Mouse (Mus musculus) stomach, postnatal 0 days (tissue): Measurements from ENCODE around the gene Zc3hav1. TPM values are rescaled to one million over a fixed set of nuclear protein-coding genes. Genes with fewer than 3 reads are reported as not detected.

Experiments used
- ATAC-seq: fragments of 200-750 bp; cut with Nextera tagmentation; 2 replicates; pipeline ENCODE4 v1.8.0; 2017; ENCODE audit not compliant: low FRiP score, low TSS enrichment
- DNase-seq: peaks from one replicate; pipeline ENCODE4 v3.0.0-alpha.2; 2016; ENCODE audit warnings: low spot score
- H3K27ac ChIP-seq: fragments of 300-500 bp; sonication (generic); replicated peaks from 2 replicates; pipeline ENCODE4 v1.5.1; 2014; ENCODE audit warnings: mild to moderate bottlenecking, control low read depth
- H3K27me3 ChIP-seq: fragments of 300-500 bp; sonication (generic); 2 replicates; pipeline ENCODE4 v1.6.1; 2014; ENCODE audit warnings: low read length; ENCODE audit not compliant: control insufficient read depth, insufficient read depth
- H3K36me3 ChIP-seq: fragments of 300-500 bp; sonication (generic); 2 replicates; pipeline ENCODE4 v1.6.1; 2014; ENCODE audit warnings: low read length, mixed read lengths; ENCODE audit not compliant: control insufficient read depth, insufficient read depth
- H3K4me1 ChIP-seq: fragments of 300-500 bp; sonication (generic); replicated peaks from 2 replicates; pipeline ENCODE4 v1.6.1; 2014; ENCODE audit warnings: antibody characterized with exemption; ENCODE audit not compliant: control insufficient read depth, insufficient read depth
- H3K4me2 ChIP-seq: fragments of 300-500 bp; sonication (generic); replicated peaks from 2 replicates; pipeline ENCODE4 v1.6.1; 2014; ENCODE audit warnings: low read depth, mild to moderate bottlenecking, control low read depth, moderate library complexity
- H3K4me3 ChIP-seq: fragments of 300-500 bp; sonication (generic); 2 replicates; pipeline ENCODE4 v1.5.1; 2014; ENCODE audit warnings: low read depth, low read length, control low read depth
- H3K9ac ChIP-seq: fragments of 300-500 bp; sonication (generic); 2 replicates; pipeline ENCODE4 v1.6.1; 2014; ENCODE audit warnings: mild to moderate bottlenecking, low read length, control low read depth, mixed read lengths
- H3K9me3 ChIP-seq: fragments of 300-500 bp; sonication (generic); 2 replicates; pipeline ENCODE4 v1.6.1; 2016; ENCODE audit warnings: low read length; ENCODE audit not compliant: control insufficient read depth
- CTCF ChIP-seq: IDR thresholded peaks from 2 replicates; pipeline ENCODE4 v1.5.1; 2016; ENCODE audit warnings: antibody characterized with exemption, low read depth, mild to moderate bottlenecking, moderate library complexity
- EP300 ChIP-seq: optimal IDR thresholded peaks from 2 replicates; pipeline ENCODE3; 2016; ENCODE audit warnings: antibody characterized with exemption
- WGBS: fragments of 180-500 bp; shearing (Covaris S2); extraction: QIAGEN DNeasy Blood & Tissue Kit; methylation state at CpG from one replicate; pipeline ENCODE4 v1.1.7; 2014; 5-methylcytosine and 5-hydroxymethylcytosine counted together
- polyA plus RNA-seq: library from polyadenylated mRNA; unstranded; fragments of >200 nt; fragmentation: Nextera tagmentation; extraction: Ambion mirVana; gene quantifications from 2 replicates; pipeline ENCODE4 v1.2.1, GENCODE M21; 2015

The Zc3hav1 gene
- polyA plus RNA-seq, 1 experiment from 2014 or later = 12.7 TPM

- TF ChIP-seq EP300 (no peak), CTCF (peak; percentile 89)
- 0 out of 2 replicates have a peak, but pooled peaks have one; percentile 56 for ATAC-seq
- peak; percentile 67 for DNase-seq
- WGBS = 24% methylated on average over 4 of the region's 4 CpGs
- Histone ChIP-seq H3K9ac (no peak overlapping the region), H3K4me1 (no peaks in the 10 kb centered on the region), H3K9me3 (no peaks in the 10 kb centered on the region), H3K4me2 (no peak overlapping the region), H3K36me3 (peaks cover 3% of the 10 kb centered on the region; the same call in 1 of the 2 replicates), H3K27ac (no peak overlapping the region), H3K27me3 (no peaks in the 10 kb centered on the region), H3K4me3 (no peak overlapping the region)
Observed at GRCm38 (mm10) chr6:38326596-38326995, 27.8 kb downstream of the Zc3hav1 start.

GRCm38 (mm10) chr6:38320621-38321020, 33.8 kb downstream of the Zc3hav1 start:
- H3K27ac ChIP-seq = no peak overlapping the region
- H3K27me3 ChIP-seq = no peaks in the 10 kb centered on the region
- no peaks in the 10 kb centered on the region for H3K9me3 ChIP-seq
- no peak overlapping the region for H3K4me2 ChIP-seq
- ATAC-seq (no peak), DNase-seq (no peak)
- no peak for TF ChIP-seq CTCF
- TF ChIP-seq EP300 = no peak
- H3K4me1 ChIP-seq = no peaks in the 10 kb centered on the region
- no peak overlapping the region for H3K9ac ChIP-seq
- no peak overlapping the region for H3K4me3 ChIP-seq
- WGBS = 88% methylated on average over 9 of the region's 9 CpGs
- H3K36me3 ChIP-seq = peaks cover 6% of the 10 kb centered on the region; the same call in 1 of the 2 replicates

- WGBS = 86% methylated on average over 4 of the region's 4 CpGs
- Histone ChIP-seq H3K4me1 (no peaks in the 10 kb centered on the region), H3K27ac (no peak overlapping the region), H3K9me3 (no peaks in the 10 kb centered on the region), H3K9ac (no peak overlapping the region), H3K4me3 (no peak overlapping the region), H3K27me3 (no peaks in the 10 kb centered on the region), H3K36me3 (peaks cover 4% of the 10 kb centered on the region), H3K4me2 (no peak overlapping the region)
- DNase-seq (no peak), ATAC-seq (no peak)
- TF ChIP-seq EP300 = no peak
- no peak for TF ChIP-seq CTCF
Observed at GRCm38 (mm10) chr6:38316050-38316449, 38.4 kb downstream of the Zc3hav1 start.

- H3K4me1 ChIP-seq = no peaks in the 10 kb centered on the region
- H3K4me3 ChIP-seq = no peak overlapping the region
- H3K9me3 ChIP-seq = no peaks in the 10 kb centered on the region
- no peak for TF ChIP-seq CTCF
- no peak for TF ChIP-seq EP300
- no peak for DNase-seq
- H3K27me3 ChIP-seq = no peaks in the 10 kb centered on the region
- no peak overlapping the region for H3K4me2 ChIP-seq
- H3K27ac ChIP-seq = no peak overlapping the region
- no peak for ATAC-seq
- H3K36me3 ChIP-seq = peaks cover 4% of the 10 kb centered on the region; the same call in 1 of the 2 replicates
- no peak overlapping the region for H3K9ac ChIP-seq
Observed at GRCm38 (mm10) chr6:38309741-38310140, 44.7 kb downstream of the Zc3hav1 start.

GRCm38 (mm10) chr6:38304981-38305380, 49.4 kb downstream of the Zc3hav1 start:
- 82% methylated on average over 3 of the region's 3 CpGs for WGBS
- Histone ChIP-seq H3K27ac (no peak overlapping the region), H3K4me1 (no peaks in the 10 kb centered on the region), H3K4me3 (no peak overlapping the region), H3K36me3 (peaks cover 5% of the 10 kb centered on the region; the same call in 1 of the 2 replicates), H3K4me2 (no peak overlapping the region), H3K9me3 (no peaks in the 10 kb centered on the region), H3K27me3 (no peaks in the 10 kb centered on the region), H3K9ac (no peak overlapping the region)
- ATAC-seq = no peak
- TF ChIP-seq EP300 (no peak), CTCF (peak; percentile 43; the same call in 1 of the 2 replicates)
- no peak for DNase-seq

DNA sequence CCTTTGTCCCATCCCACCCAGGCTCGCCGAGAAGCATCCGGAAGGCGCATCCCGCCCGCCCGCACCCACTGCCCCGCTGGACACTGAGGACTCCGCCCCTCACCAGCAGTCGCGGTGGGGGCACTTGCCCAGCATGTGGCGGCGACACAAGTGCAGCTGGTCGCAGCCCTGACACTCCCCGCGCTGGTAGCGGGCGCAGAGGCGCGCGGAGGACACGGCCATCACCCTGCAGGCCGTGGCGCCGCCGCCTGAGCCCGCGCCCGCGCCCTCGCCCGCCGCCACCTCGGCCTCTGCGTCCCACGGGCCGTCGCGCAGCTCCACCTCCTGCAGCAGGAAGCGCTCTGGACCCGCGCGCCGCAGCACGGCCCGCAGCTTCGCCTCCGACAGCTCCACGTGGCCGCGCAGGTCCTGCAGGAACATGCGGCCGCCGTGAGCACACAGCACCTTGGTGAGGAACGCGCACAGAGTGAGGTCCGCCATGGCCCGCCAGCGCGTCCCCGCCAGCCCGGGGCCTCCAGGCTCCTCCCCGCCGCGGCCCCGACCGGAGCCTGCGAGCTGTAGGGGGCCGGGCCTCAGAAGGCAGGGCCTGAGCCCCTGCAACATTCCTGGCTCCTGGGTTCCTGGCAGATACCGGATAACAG, 55.5 kb downstream of the Zc3hav1 start, which contains the start of gene Zc3hav1l:
Zc3hav1l (minus strand) TSS at position 499 of the 641 bp plus-strand sequence.
- Histone ChIP-seq H3K27me3 (no peaks in the 10 kb centered on the region), H3K9me3 (no peaks in the 10 kb centered on the region), H3K4me3 (peak within 1 kb of the TSS; percentile 84), H3K27ac (peak within 1 kb of the TSS; percentile 92), H3K4me2 (peak within 1 kb of the TSS; percentile 77), H3K9ac (peak within 1 kb of the TSS; percentile 91), H3K4me1 (0 out of 2 replicates have a peak, but pooled peaks cover 2% of the 10 kb centered on the region), H3K36me3 (peaks cover 11% of the 10 kb centered on the region; the same call in 1 of the 2 replicates)
- TF ChIP-seq CTCF (no peak), EP300 (no peak)
- under 1% methylated on average over 49 of the region's 70 CpGs for WGBS
- DNase-seq (peak; percentile 83), ATAC-seq (peak; percentile 95)
